15 mouse cellular contexts compared by ENCODE assay signal in the genomic region with DNA sequence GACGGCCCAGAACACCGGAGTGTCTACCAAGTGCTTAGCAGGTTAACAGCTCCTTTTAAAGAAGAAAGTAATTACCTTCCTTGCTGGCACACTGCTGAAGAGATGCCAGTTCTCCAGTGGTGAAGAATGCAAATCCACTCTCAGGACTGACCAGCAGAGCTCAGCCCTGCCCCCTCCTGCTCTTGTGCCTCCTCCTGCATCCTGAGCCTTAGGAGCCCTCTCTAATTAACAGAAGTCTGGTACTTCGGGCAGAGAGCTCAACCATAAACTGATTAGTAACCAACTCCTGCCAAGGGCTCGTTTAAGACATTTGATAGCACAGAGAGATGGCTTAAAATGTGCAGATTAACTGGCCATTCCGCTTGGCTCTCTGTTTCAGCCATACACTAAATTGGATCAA. TPM values are rescaled to one million over a fixed set of nuclear protein-coding genes. Genes with fewer than 3 reads are reported as not detected.
DNase-seq lines count a peak whose midpoint lies in the region; ATAC-seq and TF ChIP-seq lines count a peak whose summit lies in the region.
"Had no signal": no experiment of that assay in that cellular context is flagged by ENCODE, and none has a peak within 500 bp of the region (broad histone marks: within the 10 kb centered on the region; RNA-seq: fewer than 3 reads in every experiment).

No protein-coding gene starts in this region.

- WGBS in hindbrain, embryonic 13.5 days: 63% methylated on average over 5 of the region's 5 CpGs
- 71% methylated on average over 5 of the region's 5 CpGs for WGBS in hindbrain, embryonic 10.5 days
- 47% methylated on average over 5 of the region's 5 CpGs for WGBS in midbrain, embryonic 14.5 days
- 34% methylated on average over 5 of the region's 5 CpGs for WGBS in midbrain, embryonic 13.5 days
- WGBS in forebrain, embryonic 15.5 days: 4% methylated on average over 5 of the region's 5 CpGs
- 63% methylated on average over 5 of the region's 5 CpGs for WGBS in intestine, embryonic 15.5 days
- WGBS in lung, postnatal 0 days: 72% methylated on average over 5 of the region's 5 CpGs

- H3K27ac ChIP-seq in hindbrain, embryonic 13.5 days: 0 out of 2 replicates have a peak overlapping the region, but pooled peaks have one; percentile 12
- no peak overlapping the region for H3K27ac ChIP-seq in hindbrain, embryonic 10.5 days
- H3K27ac ChIP-seq in midbrain, embryonic 14.5 days (replicated peaks; ENCODE audit: low read depth, low read length): no peak overlapping the region
- no peak overlapping the region for H3K27ac ChIP-seq in midbrain, embryonic 13.5 days
- peak overlapping the region; percentile 76 for H3K27ac ChIP-seq in forebrain, embryonic 15.5 days (replicated peaks)
- no peak overlapping the region for H3K27ac ChIP-seq in intestine, embryonic 15.5 days
- no peak overlapping the region for H3K27ac ChIP-seq in lung, postnatal 0 days (ENCODE audit: low read length)

- H3K36me3 ChIP-seq in hindbrain, embryonic 13.5 days: no peaks in the 10 kb centered on the region
- peaks cover 10% of the 10 kb centered on the region for H3K36me3 ChIP-seq in hindbrain, embryonic 10.5 days
- H3K36me3 ChIP-seq in midbrain, embryonic 14.5 days (ENCODE audit: control insufficient read depth, insufficient read depth, low read length): no peaks in the 10 kb centered on the region; the same call in 1 of the 2 replicates
- H3K36me3 ChIP-seq in midbrain, embryonic 13.5 days: no peaks in the 10 kb centered on the region
- no peaks in the 10 kb centered on the region for H3K36me3 ChIP-seq in forebrain, embryonic 15.5 days
- peaks cover 5% of the 10 kb centered on the region; the same call in 1 of the 2 replicates for H3K36me3 ChIP-seq in intestine, embryonic 15.5 days
- H3K36me3 ChIP-seq in lung, postnatal 0 days (ENCODE audit: insufficient read depth, low read length): no peaks in the 10 kb centered on the region

- peaks cover 44% of the 10 kb centered on the region for H3K4me1 ChIP-seq in hindbrain, embryonic 13.5 days (replicated peaks)
- peaks cover 43% of the 10 kb centered on the region for H3K4me1 ChIP-seq in hindbrain, embryonic 10.5 days (replicated peaks)
- peaks cover 53% of the 10 kb centered on the region for H3K4me1 ChIP-seq in midbrain, embryonic 14.5 days (ENCODE audit: control insufficient read depth, insufficient read depth, low read length)
- H3K4me1 ChIP-seq in midbrain, embryonic 13.5 days (replicated peaks): peaks cover 70% of the 10 kb centered on the region
- peaks cover 67% of the 10 kb centered on the region for H3K4me1 ChIP-seq in forebrain, embryonic 15.5 days
- H3K4me1 ChIP-seq in intestine, embryonic 15.5 days (replicated peaks): peaks cover 11% of the 10 kb centered on the region
- peaks cover 13% of the 10 kb centered on the region for H3K4me1 ChIP-seq in lung, postnatal 0 days (ENCODE audit: insufficient read depth, low read depth, low read length)

- DNase-seq in hindbrain, embryonic 10.5 days (ENCODE audit: low spot score): no peak
- DNase-seq in midbrain, embryonic 14.5 days: peak; percentile 22
- DNase-seq in lung, postnatal 0 days (ENCODE audit: low spot score): no peak
- DNase-seq: cerebellum, adult 2 months; heart, adult 18-20 months; heart, postnatal 10 days; kidney, postnatal 25 days; lung, adult 18-20 months; right cerebral cortex, postnatal 25 days; thymus, adult 18-20 months had no signal

- TF ChIP-seq EP300 in lung, postnatal 0 days (IDR thresholded peaks at IDR 0.05): no peak

- no peak; the same call in 1 of the 2 replicates for TF ChIP-seq CTCF in lung, postnatal 0 days (IDR thresholded peaks at IDR 0.05)

- no peak overlapping the region for H3K4me3 ChIP-seq in hindbrain, embryonic 13.5 days
- no peak overlapping the region for H3K4me3 ChIP-seq in hindbrain, embryonic 10.5 days
- H3K4me3 ChIP-seq in midbrain, embryonic 14.5 days (replicated peaks; ENCODE audit: low read depth, low read length): no peak overlapping the region
- H3K4me3 ChIP-seq in midbrain, embryonic 13.5 days (replicated peaks): no peak overlapping the region
- H3K4me3 ChIP-seq in forebrain, embryonic 15.5 days: no peak overlapping the region
- no peak overlapping the region for H3K4me3 ChIP-seq in intestine, embryonic 15.5 days (replicated peaks)
- no peak overlapping the region for H3K4me3 ChIP-seq in lung, postnatal 0 days (ENCODE audit: low read depth, low read length)
- H3K4me3 ChIP-seq: myocyte had no signal

- no peaks in the 10 kb centered on the region for H3K27me3 ChIP-seq in hindbrain, embryonic 13.5 days
- no peaks in the 10 kb centered on the region for H3K27me3 ChIP-seq in hindbrain, embryonic 10.5 days (ENCODE audit: insufficient read depth, poor library complexity, severe bottlenecking)
- no peaks in the 10 kb centered on the region for H3K27me3 ChIP-seq in midbrain, embryonic 14.5 days (ENCODE audit: control insufficient read depth, insufficient read depth, low read length)
- no peaks in the 10 kb centered on the region for H3K27me3 ChIP-seq in midbrain, embryonic 13.5 days
- no peaks in the 10 kb centered on the region for H3K27me3 ChIP-seq in forebrain, embryonic 15.5 days
- H3K27me3 ChIP-seq in intestine, embryonic 15.5 days (replicated peaks): no peaks in the 10 kb centered on the region
- no peaks in the 10 kb centered on the region for H3K27me3 ChIP-seq in lung, postnatal 0 days (replicated peaks; ENCODE audit: insufficient read depth, low read length)

- no peak for ATAC-seq in hindbrain, embryonic 13.5 days (ENCODE audit: low FRiP score)
- ATAC-seq in midbrain, embryonic 14.5 days (ENCODE audit: low FRiP score, low TSS enrichment): no peak
- ATAC-seq in midbrain, embryonic 13.5 days: no peak
- ATAC-seq in forebrain, embryonic 15.5 days (replicated peaks): peak; percentile 74
- ATAC-seq in intestine, embryonic 15.5 days: no peak
- ATAC-seq in lung, postnatal 0 days: no peak

- H3K4me2 ChIP-seq in hindbrain, embryonic 13.5 days: no peak overlapping the region
- no peak overlapping the region for H3K4me2 ChIP-seq in midbrain, embryonic 14.5 days (ENCODE audit: low read length)
- H3K4me2 ChIP-seq in midbrain, embryonic 13.5 days (replicated peaks): no peak overlapping the region
- no peak overlapping the region for H3K4me2 ChIP-seq in forebrain, embryonic 15.5 days (replicated peaks)
- H3K4me2 ChIP-seq in intestine, embryonic 15.5 days (replicated peaks): no peak overlapping the region
- no peak overlapping the region for H3K4me2 ChIP-seq in lung, postnatal 0 days (replicated peaks; ENCODE audit: low read depth, low read length)

- H3K9me3 ChIP-seq in hindbrain, embryonic 13.5 days: no peaks in the 10 kb centered on the region
- H3K9me3 ChIP-seq in hindbrain, embryonic 10.5 days: no peaks in the 10 kb centered on the region
- no peaks in the 10 kb centered on the region for H3K9me3 ChIP-seq in midbrain, embryonic 14.5 days (ENCODE audit: control insufficient read depth, low read length)
- no peaks in the 10 kb centered on the region for H3K9me3 ChIP-seq in midbrain, embryonic 13.5 days
- H3K9me3 ChIP-seq in forebrain, embryonic 15.5 days: no peaks in the 10 kb centered on the region
- no peaks in the 10 kb centered on the region for H3K9me3 ChIP-seq in intestine, embryonic 15.5 days
- no peaks in the 10 kb centered on the region for H3K9me3 ChIP-seq in lung, postnatal 0 days (ENCODE audit: low read length)

- no peak overlapping the region for H3K9ac ChIP-seq in hindbrain, embryonic 13.5 days
- H3K9ac ChIP-seq in midbrain, embryonic 14.5 days (replicated peaks; ENCODE audit: low read length): no peak overlapping the region
- H3K9ac ChIP-seq in midbrain, embryonic 13.5 days (replicated peaks): no peak overlapping the region
- H3K9ac ChIP-seq in forebrain, embryonic 15.5 days (replicated peaks): no peak overlapping the region
- H3K9ac ChIP-seq in intestine, embryonic 15.5 days: no peak overlapping the region
- no peak overlapping the region for H3K9ac ChIP-seq in lung, postnatal 0 days (replicated peaks; ENCODE audit: low read depth)

RNA-seq across cellular contexts. Expression of a gene that starts 39.3 kb away (rescaled TPM):
- polyA plus RNA-seq in hindbrain, embryonic 13.5 days (2015; fragmentation: Nextera tagmentation; extraction: Ambion mirVana): 0.12 TPM in 1 of 2 replicates, not detected in the other
- polyA plus RNA-seq in hindbrain, embryonic 10.5 days (2016; fragmentation: Nextera tagmentation; extraction: Ambion mirVana): 0.05 TPM in 1 of 2 replicates, not detected in the other
- polyA plus RNA-seq in midbrain, embryonic 14.5 days (2014; fragmentation: Nextera tagmentation; extraction: Ambion mirVana): not detected in 2 replicates
- 0.06 TPM in 1 of 2 replicates, not detected in the other for polyA plus RNA-seq in midbrain, embryonic 13.5 days (2015; fragmentation: Nextera tagmentation; extraction: Ambion mirVana)
- 0.05 and 0.10 TPM in 2 replicates for polyA plus RNA-seq in forebrain, embryonic 15.5 days (2015; fragmentation: Nextera tagmentation; extraction: Ambion mirVana)
- 0.05 TPM in 1 of 2 replicates, not detected in the other for polyA plus RNA-seq in intestine, embryonic 15.5 days (2015; fragmentation: Nextera tagmentation; extraction: Ambion mirVana)
- polyA plus RNA-seq in lung, postnatal 0 days (2015; fragmentation: Nextera tagmentation; extraction: Ambion mirVana): 0.90 and 0.92 TPM in 2 replicates
- polyA plus RNA-seq: myocyte had no signal

RNA-seq across cellular contexts. Expression of a gene that starts 41.4 kb away (rescaled TPM):
- polyA plus RNA-seq in hindbrain, embryonic 13.5 days (2015; fragmentation: Nextera tagmentation; extraction: Ambion mirVana): 2.1 and 2.4 TPM in 2 replicates
- 2.0 and 2.1 TPM in 2 replicates for polyA plus RNA-seq in hindbrain, embryonic 10.5 days (2016; fragmentation: Nextera tagmentation; extraction: Ambion mirVana)
- polyA plus RNA-seq in midbrain, embryonic 14.5 days (2014; fragmentation: Nextera tagmentation; extraction: Ambion mirVana): 4.0 and 4.2 TPM in 2 replicates
- polyA plus RNA-seq in midbrain, embryonic 13.5 days (2015; fragmentation: Nextera tagmentation; extraction: Ambion mirVana): 2.3 TPM in 2 replicates
- 3.4 and 3.8 TPM in 2 replicates for polyA plus RNA-seq in forebrain, embryonic 15.5 days (2015; fragmentation: Nextera tagmentation; extraction: Ambion mirVana)
- polyA plus RNA-seq in intestine, embryonic 15.5 days (2015; fragmentation: Nextera tagmentation; extraction: Ambion mirVana): 4.4 and 4.5 TPM in 2 replicates
- 10.2 and 10.5 TPM in 2 replicates for polyA plus RNA-seq in lung, postnatal 0 days (2015; fragmentation: Nextera tagmentation; extraction: Ambion mirVana)

Comparison
In these comparisons a context has a peak if more than half of its experiments do, and no peak if none do; other contexts are left out.
1. H3K27ac ChIP-seq: peak in hindbrain, embryonic 13.5 days (single experiment) and forebrain, embryonic 15.5 days (single experiment); none in hindbrain, embryonic 10.5 days (single experiment), midbrain, embryonic 14.5 days (single experiment), midbrain, embryonic 13.5 days (single experiment), intestine, embryonic 15.5 days (single experiment) and lung, postnatal 0 days (single experiment).